ENCODE assay signal across 9 mouse cellular contexts in genomic region chr14:6756384-6757230, GRCm38 (mm10). TPM values are rescaled to one million over a fixed set of nuclear protein-coding genes. Genes with fewer than 3 reads are reported as not detected.
DNase-seq lines count a peak whose midpoint lies in the region; ATAC-seq and TF ChIP-seq lines count a peak whose summit lies in the region.
"Not testable (repeated sequence)": the region's sequence is repeated elsewhere in the genome, so short reads cannot be mapped to it uniquely, and the experiment has no call there.
"Had no signal": no experiment of that assay in that cellular context is flagged by ENCODE, and none has a peak within 500 bp of the region (broad histone marks: within the 10 kb centered on the region; RNA-seq: fewer than 3 reads in every experiment).

No protein-coding gene starts in this region.

- DNase-seq in brain, adult 2 months (ENCODE audit: low read depth, low spot score), result peak; percentile 6
- peak; percentile 12 for DNase-seq in forebrain, embryonic 10.5 days (ENCODE audit: extremely low spot score, low spot score)
- DNase-seq in urinary bladder, postnatal 4 days (ENCODE audit: low spot score in 2 of 2), result peak; percentile 15 to 42

- H3K36me3 ChIP-seq in forebrain, embryonic 10.5 days (replicated peaks); heart, embryonic 11.5 days (ENCODE audit: control insufficient read depth, insufficient read depth, low read length); intestine, embryonic 16.5 days (ENCODE audit: control insufficient read depth, insufficient read depth, low read length); limb, embryonic 13.5 days; midbrain, embryonic 12.5 days; small intestine, adult 2 months (ENCODE audit: control insufficient read depth, insufficient read depth, low read length): not testable (repeated sequence)

- H3K4me1 ChIP-seq in forebrain, embryonic 10.5 days; heart, embryonic 11.5 days (ENCODE audit: control insufficient read depth, insufficient read depth, low read length); intestine, embryonic 16.5 days (ENCODE audit: control insufficient read depth, insufficient read depth, low read length); limb, embryonic 13.5 days; midbrain, embryonic 12.5 days; small intestine, adult 2 months (ENCODE audit: control insufficient read depth, insufficient read depth, insufficient read length, low read length): not testable (repeated sequence)

- peak overlapping the region; percentile 51 for H3K4me3 ChIP-seq in forebrain, embryonic 10.5 days
- H3K4me3 ChIP-seq in heart, embryonic 11.5 days (ENCODE audit: low read depth, low read length), result peak overlapping the region; percentile 41
- H3K4me3 ChIP-seq in intestine, embryonic 16.5 days (ENCODE audit: low read length), result peak overlapping the region; percentile 41
- peak overlapping the region; percentile 47 for H3K4me3 ChIP-seq in limb, embryonic 13.5 days
- H3K4me3 ChIP-seq in midbrain, embryonic 12.5 days, result peak overlapping the region; percentile 46
- H3K4me3 ChIP-seq in small intestine, adult 2 months (ENCODE audit: low read depth, low read length), result peak overlapping the region; percentile 52

- not testable (repeated sequence) for H3K27me3 ChIP-seq in forebrain, embryonic 10.5 days (ENCODE audit: poor library complexity, severe bottlenecking); heart, embryonic 11.5 days (ENCODE audit: control insufficient read depth, insufficient read depth, low read length); intestine, embryonic 16.5 days (replicated peaks; ENCODE audit: control insufficient read depth, insufficient read depth, low read length); limb, embryonic 13.5 days; midbrain, embryonic 12.5 days; small intestine, adult 2 months (ENCODE audit: control insufficient read depth, insufficient read depth, low read length)

- H3K4me2 ChIP-seq in heart, embryonic 11.5 days, result peak overlapping the region; percentile 41
- H3K4me2 ChIP-seq in intestine, embryonic 16.5 days (ENCODE audit: low read depth, low read length), result peak overlapping the region; percentile 42
- H3K4me2 ChIP-seq in limb, embryonic 13.5 days (replicated peaks), result peak overlapping the region; percentile 61
- H3K4me2 ChIP-seq in midbrain, embryonic 12.5 days (replicated peaks), result peak overlapping the region; percentile 51

- peak overlapping the region; percentile 83 for H3K27ac ChIP-seq in forebrain, embryonic 10.5 days
- not testable (repeated sequence) for H3K27ac ChIP-seq in heart, embryonic 11.5 days (ENCODE audit: low read depth, low read length); intestine, embryonic 16.5 days (ENCODE audit: low read length); limb, embryonic 13.5 days; midbrain, embryonic 12.5 days (replicated peaks); small intestine, adult 2 months (ENCODE audit: insufficient read depth, low read depth, low read length)

- 0 out of 2 replicates have a peak overlapping the region, but pooled peaks have one; percentile 39 for H3K9ac ChIP-seq in heart, embryonic 11.5 days (ENCODE audit: low read depth, low read length)
- peak overlapping the region; percentile 51; the same call in 1 of the 2 replicates for H3K9ac ChIP-seq in intestine, embryonic 16.5 days (ENCODE audit: low read depth, low read length)
- peak overlapping the region; percentile 55; the same call in 1 of the 2 replicates for H3K9ac ChIP-seq in limb, embryonic 13.5 days
- peak overlapping the region; percentile 49 for H3K9ac ChIP-seq in midbrain, embryonic 12.5 days (replicated peaks)

- TF ChIP-seq POLR2A in small intestine, adult 2 months (IDR thresholded peaks at IDR 0.05; ENCODE audit: low read depth, low read length), result not testable (repeated sequence)

- TF ChIP-seq CTCF in small intestine, adult 2 months (IDR thresholded peaks at IDR 0.05; ENCODE audit: extremely low read depth, insufficient read length, insufficient replicate concordance, low read depth, low read length), result not testable (repeated sequence)

- not testable (repeated sequence) for H3K9me3 ChIP-seq in forebrain, embryonic 10.5 days; heart, embryonic 11.5 days (replicated peaks; ENCODE audit: control insufficient read depth, low read length); intestine, embryonic 16.5 days (ENCODE audit: control insufficient read depth, low read length); limb, embryonic 13.5 days; midbrain, embryonic 12.5 days

- WGBS in forebrain, embryonic 10.5 days, result 2% methylated on average over 32 of the region's 67 CpGs
- WGBS in heart, embryonic 11.5 days (ENCODE audit: insufficient replicate concordance), result 1% methylated on average over 29 of the region's 67 CpGs
- under 1% methylated on average over 30 of the region's 67 CpGs for WGBS in intestine, embryonic 16.5 days
- WGBS in limb, embryonic 13.5 days, result under 1% methylated on average over 37 of the region's 67 CpGs
- WGBS in midbrain, embryonic 12.5 days, result 0% methylated on average over 23 of the region's 67 CpGs
- under 1% methylated on average over 34 of the region's 67 CpGs for WGBS in small intestine, adult 2 months

- not testable (repeated sequence) for ATAC-seq in heart, embryonic 11.5 days (replicated peaks; ENCODE audit: insufficient number of reproducible peaks, low FRiP score, low TSS enrichment); intestine, embryonic 16.5 days; limb, embryonic 13.5 days (ENCODE audit: low FRiP score, low read depth); midbrain, embryonic 12.5 days (ENCODE audit: low FRiP score, low read depth)

RNA-seq across cellular contexts. Expression of gene Gm3636, which starts 14.5 kb away (rescaled TPM):
- polyA plus RNA-seq in forebrain, embryonic 10.5 days (2016; fragmentation: Nextera tagmentation; extraction: Ambion mirVana), result 4.7 and 5.1 TPM in 2 replicates
- 10.1 and 14.1 TPM in 2 replicates for polyA plus RNA-seq in heart, embryonic 11.5 days (2014; fragmentation: Nextera tagmentation; extraction: Ambion mirVana)
- 1.8 and 2.2 TPM in 2 replicates for polyA plus RNA-seq in intestine, embryonic 16.5 days (2015; fragmentation: Nextera tagmentation; extraction: Ambion mirVana)
- polyA plus RNA-seq in limb, embryonic 13.5 days (2015; fragmentation: Nextera tagmentation; extraction: Ambion mirVana), result 4.0 and 4.2 TPM in 2 replicates
- 7.9 and 9.9 TPM in 2 replicates for polyA plus RNA-seq in midbrain, embryonic 12.5 days (2016; fragmentation: Nextera tagmentation; extraction: Ambion mirVana)
- polyA plus RNA-seq in small intestine, adult 2 months (2012; rRNA removed), result not detected in 2 replicates

RNA-seq across cellular contexts. Expression of gene Gm8362, which starts 17.6 kb away (rescaled TPM):
- not detected in 2 replicates for polyA plus RNA-seq in forebrain, embryonic 10.5 days (2016; fragmentation: Nextera tagmentation; extraction: Ambion mirVana)
- polyA plus RNA-seq in heart, embryonic 11.5 days (2014; fragmentation: Nextera tagmentation; extraction: Ambion mirVana), result not detected in 2 replicates
- not detected in 2 replicates for polyA plus RNA-seq in intestine, embryonic 16.5 days (2015; fragmentation: Nextera tagmentation; extraction: Ambion mirVana)
- polyA plus RNA-seq in limb, embryonic 13.5 days (2015; fragmentation: Nextera tagmentation; extraction: Ambion mirVana), result not detected in 2 replicates
- polyA plus RNA-seq in midbrain, embryonic 12.5 days (2016; fragmentation: Nextera tagmentation; extraction: Ambion mirVana), result not detected in 2 replicates
- not detected in 2 replicates for polyA plus RNA-seq in small intestine, adult 2 months (2012; rRNA removed)
- polyA plus RNA-seq: activated CD4-positive, CD25-positive, alpha-beta regulatory T cell, adult 4 months had no signal

RNA-seq across cellular contexts. Expression of gene Gm8050, which starts 36.6 kb away (rescaled TPM):
- polyA plus RNA-seq in forebrain, embryonic 10.5 days (2016; fragmentation: Nextera tagmentation; extraction: Ambion mirVana), result not detected in 2 replicates
- not detected in 2 replicates for polyA plus RNA-seq in heart, embryonic 11.5 days (2014; fragmentation: Nextera tagmentation; extraction: Ambion mirVana)
- polyA plus RNA-seq in intestine, embryonic 16.5 days (2015; fragmentation: Nextera tagmentation; extraction: Ambion mirVana), result not detected in 2 replicates
- polyA plus RNA-seq in limb, embryonic 13.5 days (2015; fragmentation: Nextera tagmentation; extraction: Ambion mirVana), result not detected in 2 replicates
- 0.27 TPM in 1 of 2 replicates, not detected in the other for polyA plus RNA-seq in midbrain, embryonic 12.5 days (2016; fragmentation: Nextera tagmentation; extraction: Ambion mirVana)
- polyA plus RNA-seq in small intestine, adult 2 months (2012; rRNA removed), result not detected in 2 replicates
- polyA plus RNA-seq: activated CD4-positive, CD25-positive, alpha-beta regulatory T cell, adult 4 months had no signal
